Mouse (Mus musculus) c-Kit-negative CD71-positive TER-119-positive erythroid progenitor cells, embryonic 14.5 days (primary cell): ENCODE data around the gene Gtf2ird2.

Source experiments
- DNase-seq: peaks from one replicate; pipeline ENCODE4 v3.0.0-alpha.2; 2013; ENCODE audit warnings: low read depth, low spot score

The Gtf2ird2 gene

GRCm38 (mm10) chr5:134182735-134183134 lies 1.1 kb upstream of the Gtf2ird2 start:
- no peak for DNase-seq

DNA sequence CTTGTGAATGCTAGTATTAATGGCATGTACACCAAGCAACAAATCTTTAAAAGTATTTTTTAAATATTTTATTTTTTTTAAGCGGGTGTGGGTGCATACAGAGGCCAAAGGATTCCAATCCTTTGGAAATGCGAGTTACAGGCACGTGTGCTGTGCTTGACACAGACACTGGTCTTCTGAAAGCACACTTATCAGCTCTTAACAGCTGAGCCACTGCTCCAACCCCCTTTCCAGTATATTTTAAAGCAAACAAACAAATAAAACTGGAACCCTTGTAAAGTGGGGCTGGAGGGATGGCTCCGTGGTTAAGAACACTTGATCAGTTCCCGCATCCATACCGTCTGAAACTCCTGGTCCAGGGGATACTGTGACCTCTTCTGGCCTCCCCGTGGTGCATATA lies 657 bp upstream of the Gtf2ird2 start:
- DNase-seq: no peak

DNA sequence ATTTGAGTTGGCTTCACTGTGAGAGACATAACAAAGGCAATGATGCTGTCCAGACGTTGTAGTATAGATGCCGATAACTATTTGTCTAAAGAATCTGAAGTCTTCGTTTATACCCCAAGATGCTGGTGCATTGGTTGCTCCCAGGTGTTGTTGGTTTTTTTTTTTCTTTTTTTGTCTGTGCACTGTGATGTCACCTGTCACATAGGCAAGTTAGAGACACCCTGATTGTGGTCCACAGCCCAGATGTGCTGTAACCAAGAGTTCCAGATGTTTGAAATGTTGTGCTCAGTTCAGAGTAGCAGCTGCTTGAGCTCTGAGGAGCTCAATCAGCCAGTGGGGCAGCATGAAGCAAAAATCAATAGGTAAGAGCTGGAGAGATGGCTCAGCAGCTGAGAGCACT lies 2.2 kb downstream of the Gtf2ird2 start:
- DNase-seq: no peak

DNA sequence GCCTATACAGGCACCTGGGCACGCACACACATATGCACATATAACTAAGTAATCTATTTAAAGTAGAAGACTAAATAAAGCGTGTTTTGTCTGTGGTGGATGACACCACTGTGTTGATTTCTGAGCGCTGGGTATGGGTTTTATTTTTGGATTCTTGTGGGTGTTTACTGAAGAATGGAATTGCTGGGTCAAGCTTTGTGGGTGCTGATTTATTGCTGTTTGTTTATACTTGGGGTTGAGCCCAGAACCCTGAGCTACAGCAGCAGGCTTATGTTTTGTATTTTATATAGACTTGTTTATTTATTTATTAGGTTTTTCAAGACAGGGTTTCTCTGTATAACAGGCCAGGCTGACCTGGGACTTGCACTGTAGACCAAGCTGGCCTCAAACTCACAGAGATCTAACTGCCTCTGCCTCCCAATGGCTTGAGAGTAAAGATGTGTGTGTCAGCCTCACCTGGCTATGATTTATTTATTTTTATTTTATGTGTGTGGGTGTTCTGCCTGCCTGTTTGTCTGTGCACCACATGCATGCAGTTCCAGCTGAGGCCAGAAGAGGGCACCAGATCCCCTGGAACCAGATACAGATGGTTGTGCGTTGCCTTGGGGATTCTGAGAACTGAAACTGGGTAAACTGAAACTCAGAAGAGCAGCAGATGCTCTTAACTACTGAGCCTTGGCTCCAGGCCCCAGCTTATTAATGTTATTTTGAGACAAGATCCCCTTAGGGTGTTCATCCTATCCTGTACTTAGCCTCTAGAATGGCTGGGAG lies 3.3 kb downstream of the Gtf2ird2 start:
- DNase-seq: peak; percentile 45

DNA sequence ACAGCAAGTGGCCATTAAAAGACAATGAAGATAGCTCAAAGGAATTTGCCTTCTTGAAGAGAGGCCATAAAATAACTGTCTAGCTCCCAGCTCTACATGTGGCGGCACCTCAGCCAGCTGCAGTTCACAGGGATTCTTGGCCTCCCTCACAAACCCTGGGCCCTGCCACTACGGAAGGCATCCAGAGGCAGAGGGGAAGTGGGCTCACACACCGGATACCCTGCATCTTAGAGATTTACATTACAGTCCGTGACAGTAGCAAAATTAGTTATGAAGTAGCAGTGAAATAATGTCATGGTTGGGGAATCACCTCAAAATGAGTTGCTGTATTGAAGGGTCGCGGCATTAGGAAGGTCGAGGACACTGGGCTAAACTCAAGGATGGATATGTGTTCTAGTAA lies 4.8 kb downstream of the Gtf2ird2 start:
- no peak for DNase-seq

DNA sequence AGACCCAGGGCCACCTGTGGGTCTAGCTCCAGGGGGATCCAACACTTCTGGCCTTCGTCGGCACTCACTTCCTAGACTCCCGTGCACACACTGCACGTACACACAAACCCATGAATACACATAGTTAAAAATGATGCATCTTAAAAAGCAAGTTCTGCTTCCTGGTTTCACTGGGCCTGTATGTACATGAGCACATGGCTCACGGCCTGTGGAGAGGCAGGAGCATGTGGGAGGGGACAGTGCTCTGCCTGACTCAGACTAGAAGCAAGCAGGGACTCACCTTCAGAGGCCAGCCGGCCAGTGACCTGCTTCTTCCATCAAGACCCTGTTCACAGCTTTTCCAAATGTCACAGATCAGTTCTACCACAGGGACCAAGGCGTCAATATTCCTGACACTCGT lies 9.8 kb downstream of the Gtf2ird2 start:
- DNase-seq: no peak

DNA sequence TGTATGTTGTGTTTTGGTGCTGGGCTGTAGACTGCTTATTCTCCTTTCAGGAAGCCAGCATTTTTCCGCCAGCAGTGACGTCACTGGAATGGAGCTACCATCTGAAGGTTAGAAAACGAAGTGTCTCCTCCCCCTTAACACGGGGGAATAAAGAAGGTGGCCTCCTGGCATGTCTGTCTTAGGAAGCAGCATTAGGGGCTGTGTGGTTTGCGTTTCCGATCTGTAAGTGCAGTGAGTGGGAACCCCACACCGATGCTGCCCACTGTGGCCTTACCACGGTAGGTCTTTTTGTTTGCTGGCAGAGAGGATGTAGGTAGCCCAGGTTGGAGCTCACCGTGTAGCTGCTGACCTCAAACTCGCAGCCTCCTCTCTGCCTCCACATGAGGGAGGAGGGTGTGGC lies 22.9 kb downstream of the Gtf2ird2 start:
- DNase-seq: no peak

GRCm38 (mm10) chr5:134209931-134210554 lies 26.2 kb downstream of the Gtf2ird2 start:
- DNase-seq: no peak

- DNase-seq: no peak
These were observed 30.4 kb downstream of the Gtf2ird2 start for GRCm38 (mm10) chr5:134214021-134214806.

DNA sequence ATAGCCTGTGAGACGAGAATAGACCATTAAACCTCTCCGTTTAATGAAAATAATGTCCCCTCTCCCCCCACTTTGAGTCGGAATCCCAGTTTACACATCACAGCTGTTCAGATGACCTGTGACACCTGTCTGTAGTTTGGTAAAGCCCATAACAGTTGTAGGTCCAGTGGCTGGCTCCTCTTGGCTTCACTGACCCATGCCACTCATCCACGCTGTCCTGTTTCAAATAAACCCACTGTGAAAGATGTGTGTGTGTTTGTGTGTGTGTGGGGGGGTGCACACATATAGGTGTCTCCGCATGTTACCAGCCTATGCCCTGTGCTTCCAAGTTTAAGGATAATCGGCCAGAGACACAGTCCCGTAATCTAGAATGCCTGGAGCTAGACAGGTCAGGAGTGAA lies 34.1 kb downstream of the Gtf2ird2 start:
- no peak for DNase-seq

DNA sequence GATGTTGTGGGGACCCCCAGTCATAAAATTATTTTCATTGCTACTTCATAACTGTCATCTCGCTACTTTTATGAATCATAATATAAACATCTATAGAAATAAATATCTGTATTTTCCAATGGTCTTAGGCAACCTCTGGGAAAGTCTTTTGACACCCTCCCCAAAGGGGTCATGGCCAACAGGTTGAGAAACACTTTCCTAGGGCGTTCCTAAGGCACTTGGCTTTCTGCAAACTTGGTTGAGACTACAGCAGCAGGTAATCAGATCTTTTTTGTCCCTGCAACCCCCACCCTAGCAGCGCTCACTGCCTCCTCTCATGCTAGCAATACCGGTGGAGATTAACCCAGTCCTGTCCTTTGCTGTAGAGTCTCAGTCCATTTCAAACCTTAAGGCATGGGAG lies 37.5 kb downstream of the Gtf2ird2 start:
- DNase-seq: no peak

- DNase-seq: no peak
These were observed 37.9 kb downstream of the Gtf2ird2 start for GRCm38 (mm10) chr5:134221708-134222150.

GRCm38 (mm10) chr5:134225110-134225901 lies 41.5 kb downstream of the Gtf2ird2 start:
- DNase-seq: no peak

GRCm38 (mm10) chr5:134226946-134227345 lies 43.1 kb downstream of the Gtf2ird2 start:
- no peak for DNase-seq

DNA sequence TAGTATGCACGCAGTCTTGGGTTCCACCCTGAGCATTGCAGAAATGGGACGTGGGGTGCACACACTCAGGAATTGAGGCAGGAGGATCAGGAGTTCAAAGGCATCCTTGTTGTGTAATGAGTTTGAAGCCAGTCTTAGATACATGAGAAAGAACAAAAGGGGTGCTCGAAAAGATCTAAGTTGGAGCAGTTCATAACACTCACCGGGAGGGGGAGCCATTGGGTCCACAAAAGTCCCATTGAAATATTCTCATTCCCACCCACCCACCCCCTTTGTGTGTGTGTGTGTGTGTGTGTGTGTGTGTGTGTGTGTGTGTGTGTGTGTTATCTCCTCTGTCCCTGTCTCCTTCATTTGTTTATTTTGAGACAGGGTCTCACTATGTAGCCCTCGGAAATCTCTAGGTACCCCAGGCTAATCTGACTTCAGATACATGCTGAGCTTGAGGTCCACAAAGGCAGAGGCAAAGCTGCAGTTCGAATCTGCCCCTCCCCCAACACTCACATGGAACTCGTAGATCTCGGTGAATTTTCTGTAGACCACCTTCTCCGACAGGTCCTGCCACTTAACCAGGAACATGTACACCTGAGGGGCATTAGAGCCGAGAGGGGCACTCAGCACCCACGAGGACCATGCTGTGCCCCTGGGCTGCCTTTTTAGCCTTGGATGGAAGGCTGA lies 43.9 kb downstream of the Gtf2ird2 start:
- DNase-seq: no peak

DNA sequence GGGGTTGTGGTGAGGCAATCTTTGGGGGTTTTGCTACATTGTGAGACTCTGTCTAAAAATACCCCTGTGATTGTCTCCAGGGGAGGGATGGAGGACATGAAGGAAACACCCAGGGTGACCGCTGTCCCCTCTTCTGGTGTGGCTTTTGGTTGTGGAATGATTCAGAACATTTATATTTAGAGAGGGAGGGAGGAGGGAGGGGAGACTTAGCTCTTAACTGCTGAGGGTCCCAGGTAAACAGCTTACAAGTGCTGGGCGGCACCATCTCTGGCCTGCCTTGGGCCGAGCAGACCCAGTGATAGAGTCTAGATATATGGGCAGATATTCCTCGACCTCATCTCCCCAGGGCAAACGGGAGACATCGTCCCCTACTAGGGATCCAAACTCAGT lies 44.4 kb downstream of the Gtf2ird2 start:
- DNase-seq: no peak

DNA sequence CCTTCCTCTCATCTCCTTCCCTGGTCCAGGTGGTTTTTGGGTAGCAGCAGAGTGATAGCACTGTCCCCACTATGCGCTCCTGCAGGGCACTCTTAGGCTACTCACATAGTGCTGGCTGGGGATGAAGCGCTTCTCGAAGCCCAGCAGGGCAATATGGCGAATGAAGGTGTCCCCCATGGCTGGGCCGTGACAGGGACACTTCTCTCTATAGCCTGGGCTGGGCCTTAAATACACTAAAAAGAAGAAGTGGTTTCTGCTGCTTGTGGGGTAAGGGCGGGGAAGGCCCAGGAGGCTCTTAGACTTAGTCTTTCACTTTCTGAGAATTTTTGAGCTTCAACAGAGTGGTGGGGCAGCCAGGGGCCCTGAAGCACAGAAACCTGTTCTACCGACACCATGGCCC lies 45.6 kb downstream of the Gtf2ird2 start, which contains the start of gene Ncf1:
Gene Ncf1 (minus strand): TSS at position 235 of the 400 bp plus-strand sequence.
- no peak for DNase-seq

DNA sequence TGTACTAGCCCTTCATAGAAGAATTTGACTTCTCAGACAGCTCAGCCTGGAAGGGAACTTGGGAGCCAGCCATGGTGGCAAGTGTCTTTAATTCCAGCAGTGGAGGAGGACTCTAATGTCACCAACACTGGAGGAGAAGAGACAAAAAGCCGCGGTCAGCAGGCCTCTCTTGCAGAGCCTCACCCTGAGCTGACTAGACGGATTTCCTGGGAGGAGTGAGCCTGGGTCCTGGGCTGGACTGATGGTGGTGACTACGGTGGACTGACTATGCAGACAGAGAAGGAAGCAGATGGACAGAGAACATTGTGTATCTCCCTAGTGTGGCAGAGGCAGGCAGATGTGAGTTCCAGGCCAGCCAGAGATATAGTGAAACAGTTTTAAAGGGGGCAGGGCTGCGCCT lies 47.6 kb downstream of the Gtf2ird2 start:
- no peak for DNase-seq

DNA sequence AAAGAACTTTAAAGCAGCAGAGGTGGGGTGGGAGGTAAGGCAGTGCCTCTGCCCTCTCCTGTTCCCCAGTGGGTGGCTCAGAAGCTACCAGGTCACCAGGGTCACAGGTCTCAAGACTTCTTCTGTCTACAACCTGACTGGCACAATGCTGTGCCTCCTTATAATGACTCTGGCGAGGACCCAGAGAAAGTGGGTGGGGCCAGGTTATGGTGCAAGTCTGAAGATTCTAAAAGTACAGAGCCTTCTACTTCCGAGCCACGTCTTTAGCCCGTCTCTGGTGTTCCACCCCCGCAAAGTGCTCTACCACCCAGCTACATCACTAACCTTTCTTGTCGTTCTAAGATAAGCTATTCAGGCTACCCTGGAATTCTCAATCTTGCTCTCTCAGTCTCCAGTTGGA lies 48.3 kb downstream of the Gtf2ird2 start:
- DNase-seq: no peak

- no peak for DNase-seq
These were observed 48.7 kb downstream of the Gtf2ird2 start for GRCm38 (mm10) chr5:134232568-134232967.

GRCm38 (mm10) chr5:134233244-134233651 lies 49.4 kb downstream of the Gtf2ird2 start:
- DNase-seq: no peak
